Mouse (Mus musculus) small intestine, adult 2 months (tissue): ENCODE results near the gene 4930564D02Rik. TPM values are rescaled to one million over a fixed set of nuclear protein-coding genes. Genes with fewer than 3 reads are reported as not detected.

Experiments used
- H3K27ac ChIP-seq: fragments of 200-500 bp; 2 replicates; pipeline ENCODE4 v1.5.1; 2012; ENCODE audit warnings: low read depth, low read length, control low read depth, inconsistent platforms; ENCODE audit not compliant: insufficient read depth
- H3K27me3 ChIP-seq: fragments of 200-500 bp; 2 replicates; pipeline ENCODE4 v1.6.1; 2012; ENCODE audit warnings: mild to moderate bottlenecking, moderate library complexity, low read length, inconsistent platforms; ENCODE audit not compliant: control insufficient read depth, insufficient read depth
- H3K36me3 ChIP-seq: fragments of 200-500 bp; 2 replicates; pipeline ENCODE4 v1.6.1; 2012; ENCODE audit warnings: mild to moderate bottlenecking, low read length, control low read depth, inconsistent platforms; ENCODE audit not compliant: control insufficient read depth, insufficient read depth
- H3K4me1 ChIP-seq: fragments of 200-500 bp; 2 replicates; pipeline ENCODE4 v1.6.1; 2012; ENCODE audit warnings: low read length, inconsistent platforms, mixed read lengths; ENCODE audit not compliant: control insufficient read depth, insufficient read depth, insufficient read length
- H3K4me3 ChIP-seq: fragments of 200-500 bp; 2 replicates; pipeline ENCODE4 v1.5.1; 2012; ENCODE audit warnings: low read depth, mild to moderate bottlenecking, control low read depth, inconsistent platforms, low read length, moderate library complexity
- CTCF ChIP-seq: fragments of 200-500 bp; IDR thresholded peaks from 2 replicates; pipeline ENCODE4 v1.5.1; 2012; ENCODE audit warnings: low read depth, mild to moderate bottlenecking, control low read depth, inconsistent platforms, low read length, moderate library complexity, mixed read lengths; ENCODE audit not compliant: insufficient replicate concordance, insufficient read length; ENCODE audit errors: extremely low read depth
- POLR2A ChIP-seq: fragments of 200-500 bp; IDR thresholded peaks from 2 replicates; pipeline ENCODE4 v1.6.1; 2012; ENCODE audit warnings: low read depth, mild to moderate bottlenecking, control low read depth, inconsistent platforms, low read length, moderate library complexity
- WGBS: fragments of 180-500 bp; shearing (Covaris S2); methylation state at CpG from one replicate; pipeline ENCODE4 v1.1.7; 2018; 5-methylcytosine and 5-hydroxymethylcytosine counted together
- polyA plus RNA-seq: library from polyadenylated mRNA; depleted of rRNA; stranded (reverse); fragments of >200 nt; gene quantifications from 2 replicates; pipeline ENCODE4 v1.2.3, GENCODE M21; 2012; rRNA removed

The 4930564D02Rik gene
- polyA plus RNA-seq, 1 experiment = not detected

- Histone ChIP-seq H3K4me3 (no peak overlapping the region), H3K4me1 (no peaks in the 10 kb centered on the region), H3K27ac (no peak overlapping the region), H3K36me3 (no peaks in the 10 kb centered on the region), H3K27me3 (no peaks in the 10 kb centered on the region)
- 27% methylated on average over 2 of the region's 2 CpGs for WGBS
- TF ChIP-seq POLR2A = no peak
- peak; percentile 58; the same call in 1 of the 2 replicates for TF ChIP-seq CTCF
Observed at GRCm38 (mm10) chr3:105114269-105114668, 47.6 kb downstream of the 4930564D02Rik start.

GRCm38 (mm10) chr3:105116596-105116995 lies 50.0 kb downstream of the 4930564D02Rik start:
- H3K27ac ChIP-seq = no peak overlapping the region
- no peaks in the 10 kb centered on the region for H3K27me3 ChIP-seq
- no peak for TF ChIP-seq POLR2A
- no peak for TF ChIP-seq CTCF

DNA sequence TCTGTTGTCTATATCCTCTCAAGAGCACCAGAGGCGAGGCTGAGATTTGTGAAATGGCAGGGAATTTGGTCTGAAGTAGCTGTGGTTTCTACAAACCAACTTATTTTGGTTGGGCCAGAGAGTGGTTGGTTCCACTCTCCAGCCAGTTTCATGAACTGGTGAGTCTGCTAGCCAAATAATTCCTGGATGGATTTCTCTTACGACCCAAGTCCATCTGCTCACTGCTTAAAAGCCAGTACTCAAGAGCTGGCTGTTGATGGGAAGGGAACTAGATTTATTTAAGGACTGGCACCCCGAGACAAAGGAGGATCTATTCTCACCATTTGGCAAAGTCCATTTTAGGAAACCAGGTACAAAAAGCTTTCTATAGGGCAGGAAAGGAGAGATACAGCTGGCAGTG lies 57.1 kb downstream of the 4930564D02Rik start:
- Histone ChIP-seq H3K4me3 (no peak overlapping the region), H3K27ac (no peak overlapping the region), H3K36me3 (no peaks in the 10 kb centered on the region), H3K4me1 (no peaks in the 10 kb centered on the region), H3K27me3 (no peaks in the 10 kb centered on the region)
- WGBS = 78% methylated on average over 3 of the region's 3 CpGs
- no peak for TF ChIP-seq POLR2A
- no peak for TF ChIP-seq CTCF

More at GRCm38 (mm10) chr3:105116596-105116995, 50.0 kb downstream of the 4930564D02Rik start:
- H3K36me3 ChIP-seq = no peaks in the 10 kb centered on the region
- 89% methylated on average over 4 of the region's 4 CpGs for WGBS
- no peak overlapping the region for H3K4me3 ChIP-seq
- no peaks in the 10 kb centered on the region for H3K4me1 ChIP-seq

- Histone ChIP-seq H3K36me3 (no peaks in the 10 kb centered on the region), H3K4me3 (no peak overlapping the region), H3K27me3 (no peaks in the 10 kb centered on the region), H3K4me1 (no peaks in the 10 kb centered on the region), H3K27ac (no peak overlapping the region)
- TF ChIP-seq POLR2A = no peak
- TF ChIP-seq CTCF = no peak
- 64% methylated on average over 7 of the region's 7 CpGs for WGBS
Observed at GRCm38 (mm10) chr3:105127881-105128280, 61.2 kb downstream of the 4930564D02Rik start.

Other genes starting within 250 kb of the 4930564D02Rik start
- gene Mov10, start 248.3 kb upstream of the 4930564D02Rik start, polyA plus RNA-seq = 34.9 and 46.1 TPM in 2 replicates
- gene St7l, start 202.8 kb upstream of the 4930564D02Rik start, polyA plus RNA-seq = 1.8 and 4.6 TPM in 2 replicates
- 9.9 and 18.9 TPM in 2 replicates for gene Capza1, start 202.3 kb upstream of the 4930564D02Rik start, polyA plus RNA-seq
- gene Wnt2b, start 104.9 kb upstream of the 4930564D02Rik start, polyA plus RNA-seq = 6.5 and 9.7 TPM in 2 replicates
- gene Cttnbp2nl, start 13.7 kb upstream of the 4930564D02Rik start, polyA plus RNA-seq = 2.0 and 2.9 TPM in 2 replicates